Mouse (Mus musculus) myocyte (in vitro differentiated cells): Measurements from ENCODE around the gene Mgst3. TPM values are rescaled to one million over a fixed set of nuclear protein-coding genes. Genes with fewer than 3 reads are reported as not detected.

ENCODE experiments used
- H3K27me3 ChIP-seq: one replicate; pipeline ENCODE4 v1.6.1; 2011; ENCODE audit not compliant: control insufficient read depth, insufficient read depth, insufficient read length
- H3K36me3 ChIP-seq: one replicate; pipeline ENCODE4 v1.6.1; 2011; ENCODE audit not compliant: control insufficient read depth, insufficient read depth
- H3K4me2 ChIP-seq: one replicate; pipeline ENCODE4 v1.6.1; 2011; ENCODE audit warnings: low read depth, control low read depth
- H3K4me3 ChIP-seq: one replicate; pipeline ENCODE4 v1.5.1; 2011; ENCODE audit warnings: mild to moderate bottlenecking, control low read depth, moderate library complexity
- H3K79me2 ChIP-seq: one replicate; pipeline ENCODE4 v1.6.1; 2011; ENCODE audit not compliant: control insufficient read depth, insufficient read depth
- H3ac ChIP-seq: one replicate; pipeline ENCODE4 v1.6.1; 2011; ENCODE audit not compliant: control insufficient read depth, insufficient read length
- CEBPB ChIP-seq: IDR thresholded peaks from 2 replicates; pipeline ENCODE4 v1.6.1; 2011; ENCODE audit warnings: mild to moderate bottlenecking, moderate library complexity; ENCODE audit not compliant: poor library complexity, insufficient read depth, severe bottlenecking
- E2F4 ChIP-seq: IDR thresholded peaks from one replicate; pipeline ENCODE4 v1.6.1; 2011; ENCODE audit warnings: mild to moderate bottlenecking, control low read depth, moderate library complexity; ENCODE audit not compliant: insufficient read depth
- MAX ChIP-seq: IDR thresholded peaks from one replicate; pipeline ENCODE4 v1.6.1; 2011; ENCODE audit warnings: low read depth, mild to moderate bottlenecking, control low read depth
- MYOD1 ChIP-seq, 3 experiments: IDR thresholded peaks; one replicate each; pipeline ENCODE4 v1.6.1; 2011; ENCODE audit warnings: control low read depth in 2 of 3, low read depth in 2 of 3, mild to moderate bottlenecking in 2 of 3, moderate library complexity in 1 of 3; ENCODE audit not compliant: insufficient read length in 2 of 3, control insufficient read depth in 1 of 3
- MYOG ChIP-seq, 3 experiments: IDR thresholded peaks; one replicate each; pipeline ENCODE4 v1.6.1; 2011; ENCODE audit warnings: control low read depth in 2 of 3, low read depth in 2 of 3, mild to moderate bottlenecking in 2 of 3; ENCODE audit not compliant: insufficient read length in 2 of 3, control insufficient read depth in 1 of 3, insufficient read depth in 1 of 3
- POLR2A ChIP-seq: IDR thresholded peaks from one replicate; pipeline ENCODE4 v1.6.1; 2011; ENCODE audit warnings: low read depth, mild to moderate bottlenecking, control low read depth, moderate library complexity; ENCODE audit not compliant: insufficient read length
- POLR2AphosphoS2 ChIP-seq: IDR thresholded peaks from one replicate; pipeline ENCODE4 v1.6.1; 2011; ENCODE audit warnings: low read depth, control low read depth; ENCODE audit not compliant: insufficient read length
- REST ChIP-seq: IDR thresholded peaks from one replicate; pipeline ENCODE4 v1.6.1; 2011; ENCODE audit warnings: mild to moderate bottlenecking, control low read depth, moderate library complexity; ENCODE audit not compliant: insufficient read depth, insufficient read length
- SRF ChIP-seq: IDR thresholded peaks from one replicate; pipeline ENCODE4 v1.6.1; 2011; ENCODE audit warnings: low read depth; ENCODE audit not compliant: control insufficient read depth, insufficient read length
- TCF12 ChIP-seq: IDR thresholded peaks from one replicate; pipeline ENCODE4 v1.6.1; 2011; ENCODE audit warnings: mild to moderate bottlenecking, control low read depth; ENCODE audit not compliant: poor library complexity, insufficient read depth, severe bottlenecking
- TCF3 ChIP-seq: IDR thresholded peaks from one replicate; pipeline ENCODE4 v1.6.1; 2011; ENCODE audit warnings: low read depth, control low read depth; ENCODE audit not compliant: insufficient read length
- USF1 ChIP-seq: IDR thresholded peaks from one replicate; pipeline ENCODE4 v1.6.1; 2011; ENCODE audit warnings: low read depth, mild to moderate bottlenecking, control low read depth, moderate library complexity
- polyA plus RNA-seq: library from polyadenylated mRNA; unstranded; fragments of >200 nt; fragmentation: generic; extraction: Trizol; gene quantifications from one replicate; pipeline ENCODE4 v1.2.1, GENCODE M21; 2012; ENCODE audit warnings: missing spikeins

Gene Mgst3
- 62.0 TPM for polyA plus RNA-seq

DNA sequence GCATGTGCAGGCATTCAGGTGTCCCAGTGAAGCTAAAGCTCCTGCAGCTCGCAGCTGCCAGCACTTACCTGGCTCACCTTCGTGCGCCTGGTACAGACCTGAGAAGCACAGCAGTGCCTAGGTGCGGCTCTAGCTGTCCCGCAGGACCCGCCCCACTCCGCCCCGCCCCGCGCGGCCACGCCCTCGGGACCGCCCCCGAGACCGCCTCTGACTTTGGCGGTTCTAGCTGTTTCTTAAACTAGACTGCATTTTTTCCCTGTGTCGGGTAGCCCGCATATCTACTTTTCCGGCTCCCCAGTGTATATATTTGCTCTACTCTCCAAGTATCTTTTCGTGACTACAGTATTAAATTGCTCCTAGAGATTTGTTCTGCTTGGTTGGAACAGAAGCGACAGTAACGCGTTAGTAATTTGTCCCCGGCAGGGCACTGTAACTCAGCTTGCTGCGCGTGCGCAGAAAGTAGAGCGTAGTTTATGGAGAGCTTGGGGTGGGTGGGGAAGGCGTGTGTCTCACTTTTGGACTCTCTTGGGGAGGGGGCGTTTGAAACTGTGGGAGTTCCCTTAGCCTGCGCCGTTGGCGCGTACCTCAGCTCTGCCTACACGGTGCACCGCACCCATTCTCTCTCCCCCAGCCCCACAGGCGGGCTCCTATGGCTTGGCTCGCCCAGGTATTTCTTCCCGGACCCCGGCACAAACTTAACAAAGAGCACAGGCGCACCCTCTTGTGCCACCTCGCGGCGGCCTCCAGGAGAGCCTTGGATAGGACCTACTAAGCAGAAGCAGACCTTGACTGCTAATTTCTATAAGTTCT is at the start of gene Mgst3:
Gene Mgst3 (minus strand): TSS at position 159 of the 810 bp plus-strand sequence.
- Histone ChIP-seq H3K36me3 (no peaks in the 10 kb centered on the region), H3K4me2 (peak within 1 kb of the TSS; percentile 86), H3ac (peak within 1 kb of the TSS; percentile 39), H3K27me3 (peaks cover 11% of the 10 kb centered on the region), H3K4me3 (peak within 1 kb of the TSS; percentile 52), H3K79me2 (no peaks in the 10 kb centered on the region)
- TF ChIP-seq POLR2AphosphoS2 (peak; percentile 78), POLR2A (peak; percentile 64), E2F4 (no peak)

DNA sequence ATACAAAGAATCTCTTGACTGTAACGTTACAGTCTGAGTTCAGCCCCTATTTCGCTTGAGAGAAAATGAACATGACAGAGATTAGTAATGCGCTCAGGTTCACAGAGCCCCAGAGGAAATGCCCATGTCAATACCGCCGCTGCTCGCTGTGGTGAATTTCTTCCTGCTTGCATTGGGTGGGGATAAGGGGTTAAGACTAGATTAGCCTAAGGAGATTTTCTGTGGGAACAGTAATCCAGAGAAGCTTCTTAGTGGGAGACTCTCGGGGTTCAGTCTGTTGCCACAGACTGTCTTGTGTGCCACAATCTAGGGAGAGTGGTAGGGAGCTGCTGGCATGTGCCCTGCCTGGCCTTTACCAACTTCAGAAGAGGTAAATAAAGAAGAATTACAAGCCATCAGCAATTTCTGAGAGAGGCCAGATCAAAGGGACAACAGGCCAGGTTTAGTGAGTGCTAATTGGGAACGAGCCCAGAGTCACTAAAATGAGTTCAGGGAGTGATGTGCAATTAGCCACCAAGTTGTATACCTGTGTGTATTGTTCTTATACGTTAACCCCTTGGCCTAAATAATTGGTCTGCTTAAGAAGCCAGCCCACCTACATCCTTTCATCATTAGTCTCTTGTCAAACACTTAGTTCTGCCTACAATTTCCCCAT is 44.7 kb upstream of the Mgst3 start:
- Histone ChIP-seq H3K4me2 (no peak overlapping the region), H3ac (no peak overlapping the region), H3K36me3 (no peaks in the 10 kb centered on the region), H3K79me2 (no peaks in the 10 kb centered on the region), H3K27me3 (peaks cover 14% of the 10 kb centered on the region), H3K4me3 (no peak overlapping the region)
- no peak for TF ChIP-seq E2F4
- TF ChIP-seq POLR2A: no peak
- no peak for TF ChIP-seq CEBPB
- TF ChIP-seq TCF12: no peak
- TF ChIP-seq MYOG (IDR thresholded peaks at IDR 0.05; ENCODE audit: control insufficient read depth in 1 of 3, insufficient read depth in 1 of 3, insufficient read length in 2 of 3, low read depth in 2 of 3): no peak
- no peak for TF ChIP-seq MYOD1 (IDR thresholded peaks at IDR 0.05; ENCODE audit: control insufficient read depth in 1 of 3, insufficient read length in 2 of 3, low read depth in 2 of 3)
- TF ChIP-seq REST: no peak
- TF ChIP-seq SRF: no peak
- TF ChIP-seq TCF3: no peak
- no peak for TF ChIP-seq USF1
- no peak for TF ChIP-seq POLR2AphosphoS2
- TF ChIP-seq MAX: no peak

- TF ChIP-seq E2F4 (no peak), USF1 (no peak), TCF12 (no peak), SRF (no peak), MYOG (IDR thresholded peaks at IDR 0.05; ENCODE audit: control insufficient read depth in 1 of 3, insufficient read depth in 1 of 3, insufficient read length in 2 of 3, low read depth in 2 of 3) (no peak), POLR2A (no peak), CEBPB (no peak), POLR2AphosphoS2 (no peak), MYOD1 (IDR thresholded peaks at IDR 0.05; ENCODE audit: control insufficient read depth in 1 of 3, insufficient read length in 2 of 3, low read depth in 2 of 3) (no peak), REST (no peak), TCF3 (no peak), MAX (no peak)
- Histone ChIP-seq H3K79me2 (no peaks in the 10 kb centered on the region), H3K36me3 (no peaks in the 10 kb centered on the region), H3ac (no peak overlapping the region), H3K4me2 (no peak overlapping the region), H3K27me3 (peaks cover 14% of the 10 kb centered on the region), H3K4me3 (no peak overlapping the region)
Observed at GRCm38 (mm10) chr1:167437091-167437490, 43.5 kb upstream of the Mgst3 start.

DNA sequence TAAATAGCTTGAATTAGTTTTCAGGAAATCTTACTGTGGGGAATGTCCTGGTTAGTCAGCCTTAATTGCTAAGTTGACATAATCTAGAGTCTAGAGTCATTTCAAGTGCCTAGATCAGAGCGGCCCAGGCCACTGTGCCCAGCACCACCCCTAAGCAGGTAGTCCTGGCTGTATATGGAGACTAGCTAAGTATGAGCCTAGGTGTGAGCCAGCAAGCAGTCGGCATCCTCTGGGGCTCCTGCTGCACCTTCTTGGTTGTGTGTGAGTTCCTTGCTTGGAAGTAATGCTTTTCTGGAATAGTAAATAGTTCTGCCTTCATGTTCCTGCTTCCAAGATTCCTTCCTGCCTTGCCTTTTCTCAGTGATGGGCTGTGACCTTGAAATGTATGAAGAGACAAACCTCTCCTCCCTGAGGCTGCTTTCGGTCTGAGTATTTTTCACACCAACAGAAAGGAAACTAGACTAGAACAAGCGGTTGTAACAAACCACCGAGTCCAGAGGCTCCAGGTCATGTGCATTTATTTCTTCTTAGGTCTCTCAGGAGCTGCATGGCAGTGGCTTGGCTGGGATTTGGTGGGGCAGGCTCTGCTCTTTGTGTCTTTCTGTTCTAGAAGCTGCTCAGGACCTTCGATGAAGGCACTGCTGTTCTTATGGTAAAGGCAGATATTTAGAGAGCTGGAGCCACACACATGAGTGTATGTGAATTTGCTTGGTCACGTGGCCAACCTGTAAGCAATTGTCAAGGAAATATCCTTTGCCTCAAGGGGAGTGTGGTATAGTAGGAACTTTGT is 42.7 kb upstream of the Mgst3 start:
- Histone ChIP-seq H3ac (no peak overlapping the region), H3K4me3 (no peak overlapping the region), H3K36me3 (no peaks in the 10 kb centered on the region), H3K79me2 (no peaks in the 10 kb centered on the region), H3K4me2 (no peak overlapping the region), H3K27me3 (peaks cover 14% of the 10 kb centered on the region)
- TF ChIP-seq POLR2A (no peak), SRF (no peak), MYOG (IDR thresholded peaks at IDR 0.05; ENCODE audit: control insufficient read depth in 1 of 3, insufficient read depth in 1 of 3, insufficient read length in 2 of 3, low read depth in 2 of 3) (no peak), REST (no peak), CEBPB (no peak), USF1 (peak; percentile 9)
